Mouse (Mus musculus) limb, embryonic 14.5 days (tissue): ENCODE results near the gene Sec14l1. TPM values are rescaled to one million over a fixed set of nuclear protein-coding genes. Genes with fewer than 3 reads are reported as not detected.
A peak's percentile ranks its signal among the peaks of the same experiment; 100 is the strongest.

Source experiments
- ATAC-seq: fragments of 200-750 bp; cut with Nextera tagmentation; 2 replicates; pipeline ENCODE4 v1.8.0; 2017; ENCODE audit warnings: low read depth, moderate number of reproducible peaks, moderate TSS enrichment; ENCODE audit not compliant: low FRiP score
- DNase-seq: peaks from one replicate; pipeline ENCODE4 v3.0.0-alpha.2; 2015; ENCODE audit warnings: low spot score
- H3K27ac ChIP-seq: fragments of 300-500 bp; sonication (generic); replicated peaks from 2 replicates; pipeline ENCODE4 v1.5.1; 2014; ENCODE audit warnings: low read depth, mild to moderate bottlenecking, low read length, moderate library complexity, mixed read lengths
- H3K27me3 ChIP-seq: fragments of 300-500 bp; sonication (generic); 2 replicates; pipeline ENCODE4 v1.6.1; 2014; ENCODE audit warnings: low read length, mixed read lengths; ENCODE audit not compliant: control insufficient read depth, insufficient read depth
- H3K36me3 ChIP-seq: fragments of 300-500 bp; sonication (generic); 2 replicates; pipeline ENCODE4 v1.6.1; 2014; ENCODE audit warnings: mild to moderate bottlenecking, low read length, moderate library complexity, mixed read lengths; ENCODE audit not compliant: control insufficient read depth, insufficient read depth
- H3K4me1 ChIP-seq: fragments of 300-500 bp; sonication (generic); 2 replicates; pipeline ENCODE4 v1.6.1; 2014; ENCODE audit warnings: antibody characterized with exemption, low read length, mixed read lengths; ENCODE audit not compliant: control insufficient read depth, insufficient read depth
- H3K4me2 ChIP-seq: fragments of 300-500 bp; sonication (generic); replicated peaks from 2 replicates; pipeline ENCODE4 v1.6.1; 2014; ENCODE audit warnings: low read depth, mild to moderate bottlenecking, low read length, moderate library complexity; ENCODE audit not compliant: severe bottlenecking
- H3K4me3 ChIP-seq: fragments of 300-500 bp; sonication (generic); replicated peaks from 2 replicates; pipeline ENCODE4 v1.5.1; 2014; ENCODE audit warnings: low read length
- H3K9ac ChIP-seq: fragments of 300-500 bp; sonication (generic); 2 replicates; pipeline ENCODE4 v1.6.1; 2014; ENCODE audit warnings: mild to moderate bottlenecking, low read depth, low read length, moderate library complexity; ENCODE audit not compliant: severe bottlenecking
- H3K9me3 ChIP-seq: fragments of 300-500 bp; sonication (generic); 2 replicates; pipeline ENCODE4 v1.6.1; 2016; ENCODE audit warnings: low read length; ENCODE audit not compliant: control insufficient read depth
- POLR2A ChIP-seq: fragments of 200-500 bp; IDR thresholded peaks from 2 replicates; pipeline ENCODE4 v1.8.0; 2012; ENCODE audit warnings: inconsistent platforms, mild to moderate bottlenecking, moderate library complexity, borderline replicate concordance; ENCODE audit not compliant: insufficient read depth, insufficient read length; ENCODE audit errors: extremely low read depth
- WGBS: fragments of 180-500 bp; shearing (Covaris S2); extraction: QIAGEN DNeasy Blood & Tissue Kit; methylation state at CpG from one replicate; pipeline ENCODE4 v1.1.7; 2014; 5-methylcytosine and 5-hydroxymethylcytosine counted together
- polyA plus RNA-seq, 2 experiments: library from polyadenylated mRNA; depleted of rRNA in 1 of 2; stranded (reverse) in 1 of 2; unstranded in 1 of 2; fragments of >200 nt; fragmentation: Nextera tagmentation in 1 of 2; extraction: Ambion mirVana in 1 of 2; gene quantifications; 2 replicates each; pipeline versions ENCODE4 v1.2.1 to v1.2.3; 2012 to 2014

Sec14l1 gene
- polyA plus RNA-seq, 2 experiments: 38.7 to 72.5 TPM

- TF ChIP-seq POLR2A: no peak
- Histone ChIP-seq H3K9ac (no peak overlapping the region), H3K4me2 (peak overlapping the region; percentile 15), H3K27ac (peak overlapping the region; percentile 63), H3K9me3 (peaks cover 12% of the 10 kb centered on the region), H3K27me3 (no peaks in the 10 kb centered on the region), H3K4me3 (no peak overlapping the region), H3K36me3 (no peaks in the 10 kb centered on the region), H3K4me1 (peaks cover 7% of the 10 kb centered on the region)
- ATAC-seq (peak; percentile 53; the same call in 1 of the 2 replicates), DNase-seq (no peak)
- 25% methylated on average over 21 of the region's 21 CpGs for WGBS
These were observed 70.3 kb downstream of the Sec14l1 start for GRCm38 (mm10) chr11:117185076-117185933.

DNA sequence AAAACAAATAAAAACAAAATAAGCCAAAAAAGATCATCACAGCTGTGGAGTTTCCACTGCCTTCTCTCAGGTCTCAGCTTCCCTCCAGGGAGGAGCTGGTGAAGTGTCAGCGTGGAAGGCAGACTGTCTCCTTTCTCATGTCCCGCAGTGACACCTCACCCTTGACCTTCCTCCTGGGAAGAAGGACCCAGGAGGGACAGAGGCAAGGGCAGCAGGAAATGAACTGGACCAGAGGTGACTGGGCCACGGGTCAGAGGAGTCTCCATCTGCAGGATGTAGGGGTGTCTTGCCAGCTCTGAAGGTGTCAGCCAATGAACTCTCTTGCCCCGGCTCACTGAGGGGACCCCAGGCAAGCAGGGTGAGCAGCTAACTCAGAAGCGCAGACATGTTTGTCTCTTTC lies 76.6 kb downstream of the Sec14l1 start:
- Histone ChIP-seq H3K27me3 (no peaks in the 10 kb centered on the region), H3K4me3 (no peak overlapping the region), H3K27ac (no peak overlapping the region), H3K9ac (no peak overlapping the region), H3K9me3 (no peaks in the 10 kb centered on the region), H3K4me2 (no peak overlapping the region), H3K36me3 (no peaks in the 10 kb centered on the region), H3K4me1 (no peaks in the 10 kb centered on the region)
- no peak for DNase-seq
- no peak for TF ChIP-seq POLR2A
- no peak for ATAC-seq
- WGBS: 57% methylated on average over 5 of the region's 5 CpGs

GRCm38 (mm10) chr11:117194475-117194937 lies 79.5 kb downstream of the Sec14l1 start:
- H3K9ac ChIP-seq: no peak overlapping the region

DNA sequence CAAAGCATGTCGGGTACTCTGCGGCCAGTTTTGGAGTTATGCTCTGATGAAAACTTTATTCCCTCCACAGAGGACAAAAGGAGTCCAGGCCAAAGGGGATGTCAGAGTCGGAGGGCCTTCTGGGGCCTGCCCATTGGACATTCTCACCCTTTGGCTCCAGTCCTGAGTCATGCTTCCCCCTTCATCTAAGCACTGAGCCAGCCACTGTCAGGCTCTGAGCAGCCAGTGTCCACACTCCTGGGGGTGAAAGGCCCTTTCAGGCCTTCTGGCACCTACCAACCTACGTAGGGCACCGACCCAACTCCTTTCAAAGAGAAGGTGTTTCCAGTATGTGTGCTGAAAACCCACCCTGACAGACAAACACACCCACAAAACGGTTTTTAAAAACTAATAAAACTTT lies 80.6 kb downstream of the Sec14l1 start:
- Histone ChIP-seq H3K9me3 (no peaks in the 10 kb centered on the region), H3K4me3 (no peak overlapping the region), H3K4me2 (no peak overlapping the region), H3K4me1 (peaks cover 11% of the 10 kb centered on the region), H3K9ac (no peak overlapping the region), H3K27me3 (peaks cover 10% of the 10 kb centered on the region; the same call in 1 of the 2 replicates), H3K27ac (no peak overlapping the region), H3K36me3 (no peaks in the 10 kb centered on the region)
- WGBS: 77% methylated on average over 6 of the region's 6 CpGs
- no peak for ATAC-seq
- DNase-seq: no peak
- no peak for TF ChIP-seq POLR2A

More at GRCm38 (mm10) chr11:117194475-117194937, 79.5 kb downstream of the Sec14l1 start:
- no peak for DNase-seq
- Histone ChIP-seq H3K4me2 (no peak overlapping the region), H3K9me3 (no peaks in the 10 kb centered on the region), H3K4me1 (peaks cover 5% of the 10 kb centered on the region), H3K36me3 (no peaks in the 10 kb centered on the region), H3K4me3 (no peak overlapping the region), H3K27ac (no peak overlapping the region), H3K27me3 (peaks cover 7% of the 10 kb centered on the region; the same call in 1 of the 2 replicates)
- ATAC-seq: no peak
- no peak for TF ChIP-seq POLR2A
- WGBS: 74% methylated on average over 11 of the region's 11 CpGs

GRCm38 (mm10) chr11:117196681-117197080 lies 81.7 kb downstream of the Sec14l1 start:
- H3K4me1 ChIP-seq: peaks cover 20% of the 10 kb centered on the region
- no peak for TF ChIP-seq POLR2A
- peaks cover 10% of the 10 kb centered on the region; the same call in 1 of the 2 replicates for H3K27me3 ChIP-seq
- H3K4me2 ChIP-seq: no peak overlapping the region
- ATAC-seq (no peak), DNase-seq (no peak)
- H3K27ac ChIP-seq: no peak overlapping the region
- H3K36me3 ChIP-seq: no peaks in the 10 kb centered on the region
- no peaks in the 10 kb centered on the region for H3K9me3 ChIP-seq
- H3K4me3 ChIP-seq: no peak overlapping the region
- no peak overlapping the region for H3K9ac ChIP-seq
- WGBS: 84% methylated on average over 7 of the region's 7 CpGs
